Mouse (Mus musculus) hindbrain, embryonic 11.5 days (tissue): ENCODE data around the gene Gm9747. TPM values are rescaled to one million over a fixed set of nuclear protein-coding genes. Genes with fewer than 3 reads are reported as not detected.
A peak's percentile ranks its signal among the peaks of the same experiment; 100 is the strongest.

ENCODE experiments used
- ATAC-seq: fragments of 200-750 bp; cut with Nextera tagmentation; 2 replicates; pipeline ENCODE4 v1.8.0; 2017; ENCODE audit warnings: mild to moderate bottlenecking, moderate TSS enrichment, moderate library complexity; ENCODE audit not compliant: low FRiP score
- DNase-seq: peaks from one replicate; pipeline ENCODE4 v3.0.0-alpha.2; 2015; ENCODE audit warnings: low spot score
- H3K27ac ChIP-seq: fragments of 300-500 bp; sonication (generic); 2 replicates; pipeline ENCODE4 v1.5.1; 2014; ENCODE audit warnings: mild to moderate bottlenecking, low read depth, low read length
- H3K27me3 ChIP-seq: fragments of 300-500 bp; sonication (generic); 2 replicates; pipeline ENCODE4 v1.6.1; 2014; ENCODE audit warnings: mild to moderate bottlenecking, low read length, moderate library complexity, mixed read lengths; ENCODE audit not compliant: control insufficient read depth, insufficient read depth
- H3K36me3 ChIP-seq: fragments of 300-500 bp; sonication (generic); 2 replicates; pipeline ENCODE4 v1.6.1; 2014; ENCODE audit warnings: mild to moderate bottlenecking, low read length, moderate library complexity, mixed read lengths; ENCODE audit not compliant: control insufficient read depth, insufficient read depth
- H3K4me1 ChIP-seq: fragments of 300-500 bp; sonication (generic); replicated peaks from 2 replicates; pipeline ENCODE4 v1.6.1; 2014; ENCODE audit warnings: low read length, mixed read lengths; ENCODE audit not compliant: control insufficient read depth, insufficient read depth
- H3K4me2 ChIP-seq: fragments of 300-500 bp; sonication (generic); replicated peaks from 2 replicates; pipeline ENCODE4 v1.6.1; 2014; ENCODE audit warnings: mild to moderate bottlenecking, low read depth, low read length
- H3K4me3 ChIP-seq: fragments of 300-500 bp; sonication (generic); 2 replicates; pipeline ENCODE4 v1.5.1; 2014; ENCODE audit warnings: low read depth, low read length
- H3K9ac ChIP-seq: fragments of 300-500 bp; sonication (generic); 2 replicates; pipeline ENCODE4 v1.6.1; 2014; ENCODE audit warnings: low read depth, low read length
- H3K9me3 ChIP-seq: fragments of 300-500 bp; sonication (generic); 2 replicates; pipeline ENCODE4 v1.6.1; 2016; ENCODE audit warnings: low read length; ENCODE audit not compliant: control insufficient read depth
- WGBS: fragments of 180-500 bp; shearing (Covaris S2); extraction: QIAGEN DNeasy Blood & Tissue Kit; methylation state at CpG from one replicate; pipeline ENCODE4 v1.1.7; 2014; 5-methylcytosine and 5-hydroxymethylcytosine counted together
- polyA plus RNA-seq: library from polyadenylated mRNA; unstranded; fragments of >200 nt; fragmentation: Nextera tagmentation; extraction: Ambion mirVana; gene quantifications from 2 replicates; pipeline ENCODE4 v1.2.1, GENCODE M21; 2014

The Gm9747 gene
- polyA plus RNA-seq, 1 experiment from 2014 or later: 31.1 TPM

DNA sequence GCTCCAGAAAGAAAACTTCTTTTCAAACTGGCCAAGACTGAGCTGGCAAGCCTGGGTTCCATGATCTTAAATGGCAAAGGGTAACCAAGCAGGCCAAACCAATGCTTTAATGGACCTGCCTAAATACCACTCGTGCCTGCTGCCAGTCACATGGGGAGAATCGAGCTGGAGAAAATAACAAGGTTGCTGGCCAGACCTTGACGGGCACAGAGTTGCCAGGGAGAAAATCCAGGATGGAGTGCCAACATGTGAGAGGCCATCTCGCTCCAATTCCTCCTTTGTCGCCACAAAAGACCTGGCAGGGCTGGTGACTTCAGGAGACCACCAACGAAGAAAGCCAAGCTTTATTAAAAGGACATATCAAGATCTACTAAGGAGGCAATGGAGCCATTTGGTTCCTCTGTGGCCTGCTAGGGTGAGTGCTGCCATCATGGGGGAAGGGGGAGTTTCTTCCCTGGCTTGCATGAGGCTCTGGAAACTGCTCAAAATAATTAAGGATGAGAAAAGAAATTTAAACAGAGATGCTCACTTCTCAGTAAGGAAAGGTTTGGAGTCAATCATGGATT is 10.4 kb downstream of the Gm9747 start:
- Histone ChIP-seq H3K36me3 (no peaks in the 10 kb centered on the region), H3K4me2 (no peak overlapping the region), H3K4me1 (no peaks in the 10 kb centered on the region), H3K9ac (no peak overlapping the region), H3K27me3 (no peaks in the 10 kb centered on the region), H3K27ac (no peak overlapping the region), H3K9me3 (no peaks in the 10 kb centered on the region), H3K4me3 (no peak overlapping the region)
- WGBS: 88% methylated on average over 6 of the region's 6 CpGs
- ATAC-seq (no peak), DNase-seq (no peak)

DNA sequence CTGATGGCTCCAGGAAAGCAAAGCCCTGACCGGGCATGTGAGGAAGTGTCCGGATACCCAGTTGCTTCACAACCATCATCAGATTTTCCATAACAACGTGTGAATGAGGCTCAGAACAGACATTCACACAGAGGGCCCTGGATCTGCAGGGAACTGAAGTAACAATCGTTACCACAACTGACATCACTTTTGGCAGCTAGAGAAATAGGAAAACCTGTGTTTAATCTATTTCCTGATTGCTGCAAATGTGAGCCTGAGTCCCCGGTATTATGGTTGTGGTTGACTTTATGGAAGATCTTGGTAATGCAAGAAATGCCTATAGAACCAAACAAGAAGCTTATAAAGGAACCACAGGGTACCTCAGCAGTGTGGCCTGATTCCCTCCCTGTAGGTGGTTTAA is 12.1 kb downstream of the Gm9747 start:
- H3K27me3 ChIP-seq: no peaks in the 10 kb centered on the region
- no peak overlapping the region for H3K27ac ChIP-seq
- H3K9me3 ChIP-seq: no peaks in the 10 kb centered on the region
- H3K4me2 ChIP-seq: no peak overlapping the region
- 92% methylated on average over 5 of the region's 5 CpGs for WGBS
- H3K4me1 ChIP-seq: no peaks in the 10 kb centered on the region
- no peaks in the 10 kb centered on the region for H3K36me3 ChIP-seq
- no peak for DNase-seq
- H3K9ac ChIP-seq: no peak overlapping the region
- no peak overlapping the region for H3K4me3 ChIP-seq
- ATAC-seq: no peak

- DNase-seq (no peak), ATAC-seq (no peak)
- Histone ChIP-seq H3K4me3 (no peak overlapping the region), H3K4me1 (no peaks in the 10 kb centered on the region), H3K4me2 (no peak overlapping the region), H3K9ac (no peak overlapping the region), H3K36me3 (no peaks in the 10 kb centered on the region), H3K9me3 (no peaks in the 10 kb centered on the region), H3K27me3 (no peaks in the 10 kb centered on the region), H3K27ac (no peak overlapping the region)
- WGBS: 54% methylated on average over 10 of the region's 10 CpGs
Observed at GRCm38 (mm10) chr1:82247221-82247951, 14.5 kb downstream of the Gm9747 start.

DNA sequence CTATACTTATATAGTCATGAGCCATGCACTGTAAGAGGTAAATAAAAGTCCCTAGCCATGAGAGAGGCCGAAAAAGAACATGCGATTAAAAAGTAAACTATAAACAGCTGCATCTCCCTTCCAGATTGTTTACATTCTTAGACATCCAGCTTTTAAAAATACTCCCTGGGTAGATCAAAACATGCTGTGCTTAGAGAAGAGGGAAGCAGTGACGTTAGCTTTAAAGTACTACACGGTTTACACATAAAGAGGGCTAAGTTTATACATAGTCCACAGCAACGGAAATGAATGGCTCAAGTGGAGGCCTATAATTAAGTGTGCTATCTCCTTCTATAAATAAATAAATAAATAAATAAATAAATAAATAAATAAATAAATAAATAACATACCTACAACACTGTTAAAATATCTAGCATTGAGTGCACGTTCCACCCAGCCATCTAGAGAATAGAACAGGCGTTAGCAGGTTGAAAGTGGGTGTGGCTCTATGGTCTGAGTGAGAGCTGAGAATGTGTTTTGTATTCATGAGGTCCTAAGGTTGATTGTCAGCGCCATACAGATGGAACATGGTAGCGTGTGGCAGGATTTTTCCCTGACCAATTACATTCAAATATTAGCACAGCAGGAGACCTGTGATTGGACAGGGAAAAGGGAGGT is 21.0 kb downstream of the Gm9747 start:
- 82% methylated on average over 9 of the region's 9 CpGs for WGBS
- DNase-seq (no peak), ATAC-seq (0 out of 2 replicates have a peak, but pooled peaks have one; percentile 22)
- H3K9ac ChIP-seq: no peak overlapping the region
- H3K4me1 ChIP-seq: no peaks in the 10 kb centered on the region
- H3K27ac ChIP-seq: no peak overlapping the region
- no peaks in the 10 kb centered on the region for H3K36me3 ChIP-seq
- H3K4me2 ChIP-seq: no peak overlapping the region
- H3K4me3 ChIP-seq: no peak overlapping the region
- H3K9me3 ChIP-seq: no peaks in the 10 kb centered on the region
- H3K27me3 ChIP-seq: no peaks in the 10 kb centered on the region

- Histone ChIP-seq H3K9ac (no peak overlapping the region), H3K27ac (no peak overlapping the region), H3K4me1 (no peaks in the 10 kb centered on the region), H3K27me3 (no peaks in the 10 kb centered on the region), H3K4me3 (no peak overlapping the region), H3K9me3 (no peaks in the 10 kb centered on the region), H3K36me3 (no peaks in the 10 kb centered on the region), H3K4me2 (no peak overlapping the region)
- ATAC-seq (no peak), DNase-seq (no peak)
- 75% methylated on average over 5 of the region's 5 CpGs for WGBS
Observed at GRCm38 (mm10) chr1:82257457-82257856, 24.5 kb downstream of the Gm9747 start.

DNA sequence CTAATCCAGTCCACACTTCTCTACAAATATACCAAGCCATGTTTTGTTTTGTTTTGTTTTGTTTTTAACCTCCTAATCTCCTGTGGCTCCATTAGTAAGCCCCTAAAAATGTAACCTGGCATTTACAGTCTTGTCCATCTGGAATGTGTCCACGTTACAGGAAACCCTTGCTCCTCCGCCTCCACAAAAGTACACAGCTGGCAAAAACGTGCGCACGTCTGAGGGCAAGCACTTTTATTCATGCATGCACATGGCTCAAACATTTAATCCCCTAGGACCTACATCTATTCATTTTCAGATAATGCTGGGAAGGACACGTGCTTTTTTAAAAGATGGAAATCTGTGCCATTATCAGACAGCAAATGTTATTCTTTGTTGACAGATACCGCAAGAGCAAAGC is 25.4 kb downstream of the Gm9747 start:
- Histone ChIP-seq H3K27ac (no peak overlapping the region), H3K27me3 (no peaks in the 10 kb centered on the region), H3K4me1 (no peaks in the 10 kb centered on the region), H3K9ac (no peak overlapping the region), H3K36me3 (no peaks in the 10 kb centered on the region), H3K9me3 (no peaks in the 10 kb centered on the region), H3K4me2 (no peak overlapping the region), H3K4me3 (no peak overlapping the region)
- DNase-seq (no peak), ATAC-seq (no peak)
- 62% methylated on average over 7 of the region's 7 CpGs for WGBS

GRCm38 (mm10) chr1:82260055-82260454 is 27.1 kb downstream of the Gm9747 start:
- no peak for ATAC-seq
- no peak for DNase-seq
- no peaks in the 10 kb centered on the region for H3K9me3 ChIP-seq
- no peak overlapping the region for H3K9ac ChIP-seq
- no peak overlapping the region for H3K4me2 ChIP-seq
- WGBS: 86% methylated on average over 3 of the region's 3 CpGs
- no peak overlapping the region for H3K27ac ChIP-seq
- H3K4me1 ChIP-seq: no peaks in the 10 kb centered on the region
- H3K36me3 ChIP-seq: no peaks in the 10 kb centered on the region
- no peaks in the 10 kb centered on the region for H3K27me3 ChIP-seq
- no peak overlapping the region for H3K4me3 ChIP-seq

DNA sequence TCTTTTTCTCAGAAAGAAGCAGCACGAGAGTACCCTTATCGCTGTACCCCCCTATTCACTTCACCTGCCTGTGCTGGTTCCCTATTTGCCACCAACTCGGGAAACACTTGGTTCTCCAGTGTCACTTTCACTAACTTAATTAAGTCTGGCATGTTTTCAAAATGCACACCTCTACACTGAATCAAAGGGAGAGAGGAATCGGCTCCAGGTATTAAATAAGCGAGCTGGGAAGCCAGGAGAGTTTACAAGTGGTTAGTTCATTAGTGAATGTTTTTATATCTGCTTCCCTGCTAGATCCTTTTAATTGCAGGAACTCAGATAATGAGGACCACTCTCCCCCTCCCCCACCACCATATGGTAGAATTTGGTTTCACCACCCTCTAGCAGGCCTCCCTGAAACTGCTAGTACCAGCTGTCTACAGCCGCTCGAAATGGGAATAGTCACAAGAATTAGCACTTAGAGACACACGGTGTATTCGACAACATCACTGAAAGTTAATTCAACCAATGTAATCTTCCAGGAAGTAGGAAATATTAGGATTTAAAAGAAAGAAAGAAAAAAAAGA is 28.2 kb downstream of the Gm9747 start:
- DNase-seq (no peak), ATAC-seq (no peak)
- Histone ChIP-seq H3K9me3 (no peaks in the 10 kb centered on the region), H3K9ac (no peak overlapping the region), H3K4me3 (no peak overlapping the region), H3K27ac (no peak overlapping the region), H3K36me3 (no peaks in the 10 kb centered on the region), H3K27me3 (no peaks in the 10 kb centered on the region), H3K4me1 (no peaks in the 10 kb centered on the region), H3K4me2 (no peak overlapping the region)
- WGBS: 72% methylated on average over 9 of the region's 9 CpGs
